Mouse (Mus musculus): ENCODE results near the gene Rad54l.
A peak's percentile ranks its signal among the peaks of the same experiment; 100 is the strongest.

Gene Rad54l

DNA sequence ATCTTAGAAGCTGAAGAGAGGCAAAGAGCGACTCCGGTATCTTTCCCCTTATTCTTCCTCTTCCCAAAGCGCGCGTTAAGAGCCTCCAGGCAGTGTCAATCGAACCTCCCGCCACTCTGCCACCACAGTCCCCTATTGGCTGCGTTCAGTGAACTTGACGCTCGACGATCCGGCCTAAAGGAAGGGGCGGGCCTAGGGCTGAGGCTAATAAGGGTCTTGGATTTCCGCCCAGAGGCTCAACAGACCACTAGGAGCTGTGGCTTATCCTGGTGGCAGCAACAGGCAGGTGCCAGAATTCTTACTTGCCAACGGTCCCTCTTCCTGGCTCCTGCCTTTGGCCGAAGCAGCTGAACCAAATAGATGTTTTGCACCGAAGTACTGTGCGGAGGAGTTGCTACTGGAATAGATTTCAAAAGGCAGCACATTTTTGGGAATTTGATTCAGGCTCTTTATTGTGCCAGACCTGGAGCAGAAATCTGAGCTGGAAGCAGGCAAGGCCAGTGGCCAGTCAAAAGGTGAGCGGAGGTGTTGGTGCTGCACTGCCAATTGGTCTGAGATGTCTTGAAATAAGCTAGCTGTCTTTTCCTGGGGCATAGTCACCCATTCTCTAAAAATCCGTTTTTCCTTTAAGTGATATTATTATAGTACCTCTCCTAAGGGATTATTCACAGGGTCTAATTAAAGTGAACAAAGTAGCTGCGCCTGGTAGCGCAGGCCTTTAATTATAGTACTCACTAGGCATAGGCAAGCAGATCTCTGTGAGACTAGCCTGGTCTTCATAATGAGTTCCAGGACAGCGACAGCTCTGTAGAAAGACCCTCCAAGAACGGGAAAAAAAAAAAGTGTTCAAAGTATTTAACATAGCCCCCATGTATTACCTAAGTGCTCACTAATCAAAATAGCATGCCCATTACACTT is at the start of gene Rad54l, which contains the start of gene Pomgnt1:
Rad54l (minus strand) TSS at position 89 of the 918 bp plus-strand sequence.
Pomgnt1 (plus strand) TSS at position 239 of the 918 bp plus-strand sequence.
- DNase-seq: peak; percentile 98

DNA sequence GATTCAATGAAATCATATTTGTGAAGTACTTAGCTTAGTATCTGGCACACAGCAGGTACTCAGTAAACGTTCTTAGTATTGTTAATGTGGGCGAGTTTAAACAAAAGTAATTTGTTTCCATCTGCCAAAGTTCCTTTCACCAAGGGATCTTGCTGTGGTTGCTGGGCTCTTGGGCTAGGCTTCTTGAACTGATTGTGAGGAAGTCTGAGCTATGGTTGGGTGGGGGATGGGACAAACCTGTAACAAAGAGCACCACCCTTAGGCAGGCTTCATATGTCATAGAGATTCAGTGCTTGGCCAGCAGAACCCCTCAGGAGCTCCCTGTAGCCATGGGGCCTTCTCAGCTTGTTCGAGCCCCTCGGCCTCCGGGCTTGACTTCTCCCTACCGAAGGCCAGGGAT is 49.6 kb upstream of the Rad54l start, which contains the start of the genes 1700042G07Rik and Gm49337:
1700042G07Rik (plus strand) TSS at position 301 of the 400 bp plus-strand sequence.
Gm49337 (plus strand) TSS at position 313 of the 400 bp plus-strand sequence.
- DNase-seq: no peak

DNA sequence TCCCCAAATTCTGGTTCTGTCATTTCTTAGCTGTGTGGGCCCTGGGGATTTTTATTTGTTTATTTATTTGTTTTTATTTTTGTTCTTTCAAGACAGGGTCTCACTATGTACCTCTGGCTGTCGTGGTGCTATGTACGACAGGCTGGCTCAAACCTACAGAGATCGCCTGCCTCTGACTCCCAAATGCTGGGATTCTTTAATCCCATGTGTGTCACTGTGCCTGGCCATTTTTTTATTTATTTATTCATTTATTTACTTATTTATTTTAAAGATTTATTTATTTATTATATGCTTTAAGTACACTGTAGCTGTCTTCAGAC is 45.8 kb upstream of the Rad54l start:
- no peak for DNase-seq

DNA sequence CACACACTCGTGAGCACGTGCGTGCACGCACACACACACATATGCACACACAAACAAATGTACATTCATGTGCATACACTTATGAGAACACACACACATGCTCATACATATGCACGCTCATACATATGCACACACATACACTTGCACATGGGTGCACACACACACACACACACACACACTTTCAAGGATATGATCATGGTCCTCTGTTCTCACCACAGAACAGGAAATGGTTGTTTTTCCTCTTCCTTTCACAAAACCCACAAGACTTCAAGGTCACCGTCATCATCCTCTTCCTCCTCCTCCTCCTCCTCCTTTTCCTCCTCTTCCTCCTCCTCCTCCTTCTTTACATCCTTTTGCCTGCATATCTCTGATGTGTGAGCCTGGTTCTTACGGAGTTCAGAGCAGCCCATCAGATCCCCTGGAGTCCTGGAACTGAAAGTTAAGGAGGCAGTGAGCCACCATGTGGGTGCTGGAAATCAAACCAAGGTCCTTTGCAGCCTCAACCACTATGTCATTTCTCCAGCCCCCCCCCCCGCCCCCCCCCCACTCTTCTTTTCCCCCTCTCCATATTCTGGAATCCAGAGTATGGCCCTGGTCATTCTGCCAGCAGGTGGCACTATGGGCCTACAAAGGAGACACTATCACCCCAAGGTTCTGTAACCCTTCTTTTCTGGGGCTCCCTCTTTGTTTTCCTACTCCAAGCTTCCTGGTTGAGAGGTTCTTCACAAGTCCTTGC is 45.3 kb upstream of the Rad54l start:
- DNase-seq: peak; percentile 79

DNA sequence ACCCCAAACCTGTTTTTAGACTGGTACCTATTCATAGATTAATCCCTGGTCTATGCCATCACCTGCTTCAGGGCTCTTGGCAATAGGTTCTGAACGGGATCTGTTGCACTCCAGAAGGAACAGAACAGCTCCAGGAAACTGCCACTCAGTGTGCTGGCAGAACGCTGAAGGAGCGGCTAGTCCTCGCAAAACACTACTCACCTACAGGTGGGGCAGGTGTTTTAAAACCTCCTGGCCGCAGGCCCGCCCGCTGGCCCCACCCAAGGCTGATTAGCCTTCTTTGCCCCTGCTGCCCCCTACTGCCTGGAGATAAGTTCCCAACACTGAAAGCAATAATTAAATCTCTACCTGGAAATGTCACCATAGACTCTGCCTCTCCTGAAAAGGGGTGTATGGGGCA is 43.9 kb upstream of the Rad54l start, which contains the start of gene Tspan1:
Tspan1 (minus strand) TSS at position 198 of the 400 bp plus-strand sequence.
- DNase-seq: no peak

DNA sequence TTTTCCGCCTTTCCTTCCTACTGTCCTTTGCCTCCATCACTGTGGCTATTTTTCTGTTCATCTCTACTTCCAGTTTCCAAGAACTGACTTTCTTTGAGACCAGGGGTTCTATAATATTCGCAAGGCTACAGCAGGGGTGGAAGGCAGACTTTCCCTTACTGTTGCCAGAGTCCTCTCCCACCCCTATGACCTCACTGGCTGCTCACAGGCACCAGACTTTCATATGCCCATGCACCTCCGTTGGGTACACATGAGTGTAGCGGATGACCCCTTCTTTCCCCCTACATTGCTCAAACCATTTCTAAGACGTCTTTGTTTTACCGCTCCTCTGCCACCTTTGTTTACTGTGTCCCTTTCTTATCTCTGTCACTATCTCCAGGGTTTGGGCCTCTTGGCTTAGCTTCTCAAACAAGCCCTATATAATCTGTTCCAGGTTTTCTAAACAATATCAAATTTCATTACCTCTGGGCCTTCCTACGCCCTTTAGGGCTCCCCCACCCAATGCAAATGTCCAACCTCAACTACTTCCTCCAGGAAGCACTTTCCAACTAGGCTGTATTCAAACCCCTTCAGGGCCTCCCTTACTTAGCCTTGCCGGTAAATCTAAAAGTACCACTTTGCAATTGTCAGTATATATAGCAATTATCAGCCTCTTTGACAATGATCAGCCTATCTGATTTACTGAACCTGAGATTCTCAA is 42.4 kb upstream of the Rad54l start:
- no peak for DNase-seq

DNA sequence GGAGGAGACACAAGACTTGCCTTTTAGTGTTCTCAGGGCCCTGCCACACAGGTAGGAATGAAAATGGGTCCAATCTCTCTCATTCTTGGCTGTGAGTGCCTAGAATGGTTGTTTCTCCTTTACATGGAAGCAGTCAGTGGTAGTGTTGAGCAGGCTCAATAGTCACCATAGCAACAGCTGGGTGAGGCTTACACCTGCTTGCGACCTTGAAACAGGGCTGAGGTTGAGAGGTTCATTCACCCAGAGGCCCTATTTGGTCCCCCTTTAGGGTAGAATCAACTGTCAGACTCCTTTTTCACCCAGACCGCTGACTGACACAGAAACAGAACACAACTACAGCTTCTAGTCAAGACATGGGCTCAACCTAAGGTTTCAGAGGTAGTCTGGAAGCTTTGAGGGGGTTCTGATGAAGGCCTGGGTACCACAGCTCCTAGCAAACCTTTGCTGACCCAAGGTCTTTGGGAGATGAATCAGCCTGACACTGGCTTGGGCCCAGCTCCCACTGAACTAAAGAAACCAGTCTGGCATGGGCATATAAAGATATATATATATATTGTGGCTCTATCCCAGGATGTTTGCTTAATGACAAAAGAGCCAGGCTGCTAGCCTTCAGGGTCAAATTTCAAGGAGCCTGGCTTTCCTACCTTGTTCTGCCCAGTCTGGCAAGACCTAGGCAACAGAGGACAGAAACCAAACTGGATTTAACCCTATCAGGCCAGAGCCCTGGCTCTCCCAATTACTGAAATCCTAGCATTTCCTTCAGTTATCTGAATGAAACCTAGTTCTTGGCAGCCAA is 41.5 kb upstream of the Rad54l start:
- no peak for DNase-seq

DNA sequence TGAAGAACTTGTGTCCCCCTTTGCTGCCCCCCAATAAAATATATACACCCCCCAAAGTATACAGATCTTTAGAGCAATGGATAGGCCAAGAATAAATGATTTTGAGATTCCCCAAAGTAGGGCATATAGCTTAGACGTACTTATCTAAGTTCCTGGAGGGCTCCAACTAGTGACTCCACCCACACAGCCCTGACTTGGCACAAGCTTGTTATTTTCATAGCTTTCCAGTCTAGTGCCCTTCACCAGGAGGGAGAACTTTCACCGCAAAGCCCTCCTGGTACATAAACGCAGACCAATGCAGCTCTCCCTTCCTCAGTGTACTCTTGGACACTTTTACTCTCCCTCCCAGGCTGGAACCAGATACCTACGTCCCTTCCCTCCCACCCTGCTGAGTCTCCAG is 38.7 kb upstream of the Rad54l start:
- no peak for DNase-seq

DNA sequence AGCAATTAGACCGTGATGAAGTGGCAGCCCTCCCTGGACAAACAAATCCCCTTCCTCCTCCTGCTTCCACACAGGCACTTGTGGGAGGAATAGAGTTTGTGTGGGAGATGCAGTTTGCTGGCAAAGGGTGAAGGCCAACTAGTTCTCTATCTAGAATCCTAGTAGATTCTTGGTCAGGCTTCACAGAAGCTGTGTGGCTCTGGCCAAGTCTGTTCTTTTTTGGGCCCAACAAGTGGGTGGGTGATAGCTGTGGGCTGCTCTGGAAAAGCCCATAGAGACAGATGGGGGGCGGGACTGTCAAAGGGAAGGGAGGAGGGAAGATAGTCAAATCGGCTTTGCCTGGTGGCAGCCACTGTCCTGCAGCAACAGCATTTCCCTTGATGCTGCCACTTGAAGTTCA is 37.3 kb upstream of the Rad54l start:
- DNase-seq: no peak

DNA sequence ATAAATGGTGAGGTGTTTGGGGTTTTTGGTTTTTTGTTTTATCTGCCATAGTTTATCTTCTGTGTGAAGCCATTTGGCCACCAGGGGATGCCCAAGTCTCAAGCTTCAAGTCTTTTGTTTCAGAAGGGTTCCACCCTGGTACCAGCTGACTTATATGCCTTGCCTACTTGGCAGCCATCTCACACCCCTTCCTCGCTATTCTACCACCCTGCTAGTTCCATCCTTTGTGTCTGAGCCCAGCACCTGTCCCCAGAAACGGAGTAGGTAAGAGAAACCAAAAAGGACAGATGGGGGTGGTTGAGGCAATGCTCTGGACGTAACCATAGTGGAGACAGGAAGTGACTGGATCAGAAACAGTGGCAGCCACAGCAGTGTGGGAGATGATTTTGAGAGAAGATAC is 36.4 kb upstream of the Rad54l start:
- no peak for DNase-seq

DNA sequence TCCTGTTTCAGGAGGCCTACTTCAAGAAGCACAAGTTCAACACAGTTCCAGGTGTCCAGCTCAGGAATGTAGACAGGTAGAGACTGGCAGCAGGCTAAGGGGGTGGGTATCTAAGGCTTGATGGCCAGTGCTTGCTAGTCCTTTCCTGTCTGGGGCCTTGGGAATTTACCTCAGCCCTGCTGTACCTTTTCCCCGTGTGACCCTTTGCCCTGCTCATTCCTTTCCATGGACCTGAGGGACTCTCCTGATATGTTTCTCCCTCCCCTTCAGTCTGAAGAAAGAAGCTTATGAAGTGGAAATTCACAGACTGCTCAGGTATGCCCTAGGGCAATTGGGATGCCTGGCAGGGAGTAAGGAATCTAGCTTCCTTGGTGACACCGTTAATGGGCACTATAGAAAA is 34.4 kb upstream of the Rad54l start:
- DNase-seq: no peak

DNA sequence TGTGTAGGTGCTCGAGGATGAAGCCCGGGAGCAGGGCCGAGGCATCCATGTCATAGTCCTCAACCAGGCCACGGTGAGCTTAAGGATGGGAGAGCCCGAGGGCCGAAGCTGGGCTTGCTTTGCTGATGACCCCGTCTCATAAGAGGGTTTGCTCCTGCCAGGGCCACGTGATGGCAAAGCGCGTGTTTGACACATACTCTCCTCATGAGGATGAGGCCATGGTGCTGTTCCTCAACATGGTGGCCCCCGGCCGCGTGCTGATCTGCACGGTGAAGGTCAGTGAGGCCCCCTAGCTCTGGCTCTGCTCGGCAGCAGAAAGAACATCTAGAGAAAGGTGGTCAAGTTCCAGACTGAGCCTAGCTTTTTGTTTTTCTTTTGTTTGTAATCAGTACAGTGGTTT is 29.2 kb upstream of the Rad54l start:
- no peak for DNase-seq

DNA sequence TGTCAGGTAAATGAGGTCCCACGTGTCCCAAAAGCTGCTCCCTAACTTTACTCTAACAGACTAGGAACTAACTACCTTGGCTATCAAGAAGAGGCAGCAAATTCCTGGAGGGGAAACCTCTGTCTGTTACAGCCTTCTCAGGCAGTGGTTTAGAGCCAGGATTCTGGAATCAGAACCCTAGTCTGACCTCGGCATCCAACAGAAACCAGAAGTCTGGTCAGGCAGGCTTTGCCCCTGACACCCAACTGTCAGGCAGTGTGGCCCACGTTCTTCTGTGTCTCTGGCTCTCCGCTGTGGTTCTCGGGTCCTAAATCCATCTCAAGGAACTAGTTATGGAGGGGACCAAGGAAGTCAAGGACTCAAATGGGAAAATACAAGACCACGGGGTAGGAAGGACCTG is 27.7 kb upstream of the Rad54l start, which contains the start of gene Lurap1:
Lurap1 (minus strand) TSS at position 101 of the 400 bp plus-strand sequence.
- no peak for DNase-seq

DNA sequence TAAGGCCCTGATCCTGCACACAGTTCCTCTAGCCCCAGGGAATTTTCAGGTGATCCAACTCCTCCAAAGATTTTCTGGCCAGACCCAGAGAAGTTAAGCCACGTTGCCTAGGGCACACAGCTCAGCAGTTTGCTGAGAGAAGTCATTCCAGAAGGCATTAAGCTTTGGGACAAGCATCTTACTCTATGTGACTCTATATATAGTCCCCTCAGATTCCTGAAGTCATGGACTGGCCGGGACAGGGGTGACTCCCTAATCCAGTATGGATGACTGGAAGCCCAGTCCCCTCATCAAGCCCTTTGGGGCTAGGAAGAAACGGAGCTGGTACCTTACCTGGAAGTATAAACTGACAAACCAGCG is 27.4 kb upstream of the Rad54l start:
- DNase-seq: peak; percentile 42

DNA sequence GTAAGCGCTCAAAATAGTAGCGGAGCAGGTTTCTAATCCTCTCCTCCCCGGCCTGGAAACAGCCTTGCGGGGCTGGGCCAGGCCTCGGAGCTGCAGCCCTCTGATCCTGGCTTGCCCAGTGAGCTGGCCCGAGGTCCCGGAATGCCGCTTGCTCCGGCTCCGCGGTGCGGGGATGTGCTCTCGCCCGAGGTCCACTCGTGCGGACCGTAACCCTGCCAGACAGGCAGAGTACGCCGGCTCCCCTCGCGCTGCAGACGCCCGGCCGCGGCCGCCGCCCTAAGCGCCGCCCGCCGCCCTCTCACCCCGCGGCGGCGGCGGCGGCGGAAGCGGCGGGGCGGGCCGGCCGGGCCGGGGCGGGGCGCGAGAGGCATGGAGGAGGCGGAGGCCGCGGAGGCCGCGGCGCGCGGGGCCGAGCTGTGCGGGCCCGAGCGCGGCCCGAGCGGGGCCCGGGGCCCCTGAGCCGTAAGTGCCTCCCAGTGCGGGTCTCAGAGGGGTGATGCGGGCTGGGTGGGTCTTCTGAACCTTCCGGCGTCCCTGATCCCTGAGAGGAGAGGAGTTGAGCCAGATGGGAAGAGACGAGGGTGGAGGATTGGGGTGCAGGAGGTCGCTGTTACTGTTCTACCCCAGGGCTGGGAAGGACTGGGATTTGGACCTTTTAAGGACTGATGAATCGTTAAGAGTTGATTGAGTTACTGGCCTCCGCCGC is 26.8 kb upstream of the Rad54l start:
- peak; percentile 92 for DNase-seq

DNA sequence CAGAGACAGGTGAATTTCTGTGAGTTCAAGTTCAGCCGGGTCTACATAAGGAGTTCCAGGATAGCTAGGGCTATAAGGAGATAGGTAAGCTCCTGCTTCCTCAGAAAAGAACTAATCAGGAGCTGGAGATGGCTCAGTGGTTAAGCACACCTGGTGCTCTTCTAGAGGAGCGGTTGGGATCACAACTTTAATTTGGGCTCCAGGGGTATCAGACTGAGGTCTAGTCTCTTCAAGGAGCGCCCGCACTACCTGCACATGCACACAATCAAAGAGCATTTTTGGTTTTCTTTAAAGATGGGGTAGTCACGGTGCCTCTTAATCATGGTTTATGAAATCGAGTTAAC is 26.3 kb upstream of the Rad54l start:
- DNase-seq: no peak

DNA sequence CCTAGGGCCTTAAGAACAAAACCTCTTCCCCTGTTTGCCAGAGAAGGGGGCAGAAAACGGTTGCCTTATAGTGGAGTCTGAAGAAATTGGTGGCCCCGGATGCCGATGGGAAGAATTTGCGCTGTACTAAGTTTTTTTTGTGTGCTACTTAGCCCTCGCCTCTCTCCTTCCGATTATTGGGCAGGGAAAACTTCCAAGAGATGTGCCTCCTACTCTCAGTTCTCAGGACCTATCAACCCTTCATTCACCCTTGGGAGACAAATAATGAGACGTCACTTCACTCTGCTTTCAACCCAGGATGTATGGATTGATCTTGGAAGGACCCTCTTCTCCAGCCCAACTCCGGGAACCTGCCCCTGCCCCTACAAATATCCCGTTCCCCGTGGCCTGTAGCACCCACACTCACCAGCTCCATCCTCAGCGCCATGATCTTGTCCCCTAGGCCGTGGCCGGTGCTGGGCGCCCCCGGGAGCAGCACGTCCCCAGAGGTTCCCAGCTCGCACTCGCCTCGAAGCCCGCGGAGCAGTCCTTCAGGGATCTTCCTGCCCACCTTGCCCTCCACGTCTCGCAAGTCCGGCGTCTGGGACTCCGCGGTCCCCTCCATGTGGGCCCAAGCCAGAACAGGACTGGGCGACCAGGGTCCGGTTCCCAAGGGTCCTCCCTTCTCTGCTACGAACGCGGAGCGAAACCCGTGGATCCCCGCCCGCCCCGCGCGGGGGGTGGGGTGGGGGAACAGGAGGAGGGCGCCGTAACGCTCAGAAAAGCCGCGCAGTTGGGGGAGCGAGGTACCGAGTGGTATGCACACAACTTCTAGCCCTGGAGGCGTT is 20.6 kb upstream of the Rad54l start:
- DNase-seq: peak; percentile 81

DNA sequence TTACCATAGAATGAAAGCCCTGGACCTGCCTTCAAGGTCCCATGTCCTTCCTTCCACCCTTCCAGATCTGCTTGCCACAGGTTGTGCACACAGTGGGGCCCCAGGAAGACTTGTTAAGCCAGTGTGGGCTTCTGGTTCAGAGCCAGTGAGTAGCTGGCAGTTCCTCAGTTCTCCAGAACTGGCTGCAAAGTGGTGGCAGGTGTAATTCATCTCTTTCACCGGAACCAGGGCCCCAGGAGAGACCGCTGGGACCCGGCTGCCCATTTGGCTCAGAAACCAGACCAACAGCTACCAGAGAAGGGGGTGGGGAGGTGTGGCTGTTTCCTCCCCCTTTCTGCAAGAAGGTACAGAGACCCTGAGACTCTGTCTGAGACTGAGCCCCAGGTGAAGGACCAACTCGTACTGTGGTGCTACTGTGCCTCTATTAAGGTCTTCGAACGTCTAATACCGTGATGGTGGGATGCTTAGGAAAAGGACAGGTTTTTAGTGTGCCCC is 19.9 kb upstream of the Rad54l start:
- no peak for DNase-seq

DNA sequence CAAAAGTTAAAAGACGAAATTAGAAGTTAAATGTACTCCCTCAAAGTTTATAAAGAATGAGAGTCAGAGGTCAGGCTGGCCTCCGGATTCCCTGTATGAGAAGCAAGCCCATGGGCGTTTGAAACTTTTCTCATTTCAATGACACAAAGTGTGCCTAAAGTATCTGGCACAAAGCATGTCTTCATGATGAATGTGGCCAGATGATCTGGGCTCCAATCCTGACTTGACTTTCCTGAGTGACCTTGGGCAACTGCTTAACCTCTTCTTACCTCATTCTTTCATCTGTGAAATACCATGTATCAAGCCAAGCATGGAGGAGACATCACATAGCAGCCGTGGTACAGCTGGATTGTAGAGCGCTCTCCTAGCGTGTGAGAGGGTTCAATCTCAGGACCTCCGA is 18.8 kb upstream of the Rad54l start:
- no peak for DNase-seq

DNA sequence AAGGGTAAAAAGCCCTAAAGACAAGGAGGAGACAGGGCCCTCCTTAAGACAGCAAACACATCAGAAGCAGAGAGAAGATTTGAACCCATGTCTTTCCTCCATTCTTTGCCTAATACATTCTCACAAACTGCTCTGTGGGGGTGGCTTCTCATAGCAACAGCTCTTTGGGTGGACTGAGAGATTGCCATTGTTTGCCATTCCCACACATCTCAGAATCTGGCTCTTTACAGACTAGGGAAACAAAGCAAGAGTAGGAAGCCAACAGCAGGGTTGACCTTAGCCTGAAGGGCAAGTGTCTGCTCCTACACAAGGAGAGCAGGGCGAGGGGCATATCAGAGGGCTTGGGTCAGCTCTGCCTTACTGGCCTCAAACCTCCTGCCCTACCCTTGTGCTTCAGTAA is 18.2 kb upstream of the Rad54l start:
- no peak for DNase-seq

Measured in embryo, embryonic 11 days (tissue).